Mouse (Mus musculus): Measurements from ENCODE around the gene Zbtb24.

DNA sequence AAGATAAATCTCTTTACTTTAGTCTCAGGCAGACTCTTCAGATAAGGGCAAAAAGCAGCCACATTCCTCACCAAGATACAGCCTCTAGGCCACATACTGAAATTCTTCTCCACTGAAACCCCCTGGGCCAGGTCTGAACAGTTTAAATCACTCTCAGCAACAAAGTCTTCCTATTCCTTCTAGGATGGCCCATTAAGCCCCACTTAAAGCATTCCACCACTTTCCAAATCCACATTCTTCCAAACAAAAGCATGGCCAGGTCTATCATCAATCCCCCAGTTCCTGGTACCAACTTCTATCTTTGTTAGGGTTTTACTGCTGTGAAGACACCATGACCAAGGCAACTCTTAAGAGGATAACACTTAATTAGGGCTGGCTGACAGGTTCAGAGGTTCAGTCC lies 22.4 kb downstream of the Zbtb24 start:
- no peak for TF ChIP-seq POLR2A (IDR thresholded peaks at IDR 0.05; ENCODE audit: control insufficient read depth, low read depth, low read length)
- TF ChIP-seq CTCF (IDR thresholded peaks at IDR 0.05; ENCODE audit: control insufficient read depth, insufficient read depth, insufficient replicate concordance, low read depth, low read length): no peak

All from testis, adult 2 months (tissue).